Mouse (Mus musculus) adrenal gland, adult 2 months (tissue): Measurements from ENCODE around the gene Gm20431. TPM values are rescaled to one million over a fixed set of nuclear protein-coding genes. Genes with fewer than 3 reads are reported as not detected.
"Not testable (repeated sequence)": the region's sequence is repeated elsewhere in the genome, so short reads cannot be mapped to it uniquely, and the experiment has no call there.

Source experiments
- DNase-seq: peaks from one replicate; pipeline ENCODE4 v3.0.0; 2021
- polyA plus RNA-seq: library from polyadenylated mRNA; depleted of rRNA; stranded (reverse); fragments of >200 nt; gene quantifications from 2 replicates; pipeline ENCODE4 v1.2.3, GENCODE M21; 2012
- total RNA-seq, 2 experiments: library from RNA; stranded (reverse); gene quantifications; 2 replicates each; pipeline ENCODE4 v1.2.3; 2021

Gene Gm20431
- total and polyA plus RNA-seq, 3 experiments = 20.0 to 31.2 (median 21.0) TPM

- peak; percentile 99 for DNase-seq
Measured at GRCm38 (mm10) chr2:167631591-167632448, 29.5 kb downstream of the Gm20431 start, which contains the start of gene Ube2v1. Ube2v1 (minus strand) TSS chr2:167632095.

GRCm38 (mm10) chr2:167631181-167631590 is 30.1 kb downstream of the Gm20431 start:
- no peak for DNase-seq

GRCm38 (mm10) chr2:167630421-167630820 is 30.9 kb downstream of the Gm20431 start:
- no peak for DNase-seq

GRCm38 (mm10) chr2:167629665-167630209 is 31.6 kb downstream of the Gm20431 start:
- DNase-seq = no peak

- no peak for DNase-seq
Measured at GRCm38 (mm10) chr2:167628872-167629271, 32.4 kb downstream of the Gm20431 start.

- no peak for DNase-seq
Measured at GRCm38 (mm10) chr2:167627019-167627418, 34.3 kb downstream of the Gm20431 start.

GRCm38 (mm10) chr2:167625670-167626069 is 35.6 kb downstream of the Gm20431 start:
- DNase-seq = peak; percentile 48

- DNase-seq = no peak
Measured at GRCm38 (mm10) chr2:167624368-167625075, 36.8 kb downstream of the Gm20431 start.

GRCm38 (mm10) chr2:167622965-167623364 is 38.3 kb downstream of the Gm20431 start:
- DNase-seq = no peak

- DNase-seq = no peak
Measured at GRCm38 (mm10) chr2:167622352-167622751, 38.9 kb downstream of the Gm20431 start.

GRCm38 (mm10) chr2:167621255-167622087 is 39.8 kb downstream of the Gm20431 start:
- no peak for DNase-seq

GRCm38 (mm10) chr2:167617472-167617871 is 43.8 kb downstream of the Gm20431 start:
- DNase-seq = no peak

- no peak for DNase-seq
Measured at GRCm38 (mm10) chr2:167617034-167617433, 44.3 kb downstream of the Gm20431 start.

GRCm38 (mm10) chr2:167613335-167613734 is 48.0 kb downstream of the Gm20431 start:
- not testable (repeated sequence) for DNase-seq

GRCm38 (mm10) chr2:167612122-167612521 is 49.2 kb downstream of the Gm20431 start:
- no peak for DNase-seq

GRCm38 (mm10) chr2:167611287-167611686 is 50.0 kb downstream of the Gm20431 start:
- DNase-seq = no peak

- DNase-seq = no peak
Measured at GRCm38 (mm10) chr2:167606745-167607123, 54.6 kb downstream of the Gm20431 start.

- no peak for DNase-seq
Measured at GRCm38 (mm10) chr2:167605817-167606744, 55.2 kb downstream of the Gm20431 start.

- DNase-seq = peak; percentile 88
Measured at GRCm38 (mm10) chr2:167605178-167605794, 56.0 kb downstream of the Gm20431 start.

- peak; percentile 31 for DNase-seq
Measured at GRCm38 (mm10) chr2:167602978-167603377, 58.3 kb downstream of the Gm20431 start.
